Mouse (Mus musculus) testis, adult 2 months (tissue): ENCODE data around the gene Atat1.

Experiments
- CTCF ChIP-seq: fragments of 200-500 bp; IDR thresholded peaks from 2 replicates; pipeline ENCODE4 v1.5.1; 2012; ENCODE audit warnings: low read depth, mild to moderate bottlenecking, inconsistent platforms, low read length, moderate library complexity; ENCODE audit not compliant: control insufficient read depth, insufficient read depth, insufficient replicate concordance
- POLR2A ChIP-seq: fragments of 200-500 bp; IDR thresholded peaks from 2 replicates; pipeline ENCODE4 v1.6.1; 2012; ENCODE audit warnings: low read depth, mild to moderate bottlenecking, inconsistent platforms, low read length, moderate library complexity; ENCODE audit not compliant: control insufficient read depth

DNA sequence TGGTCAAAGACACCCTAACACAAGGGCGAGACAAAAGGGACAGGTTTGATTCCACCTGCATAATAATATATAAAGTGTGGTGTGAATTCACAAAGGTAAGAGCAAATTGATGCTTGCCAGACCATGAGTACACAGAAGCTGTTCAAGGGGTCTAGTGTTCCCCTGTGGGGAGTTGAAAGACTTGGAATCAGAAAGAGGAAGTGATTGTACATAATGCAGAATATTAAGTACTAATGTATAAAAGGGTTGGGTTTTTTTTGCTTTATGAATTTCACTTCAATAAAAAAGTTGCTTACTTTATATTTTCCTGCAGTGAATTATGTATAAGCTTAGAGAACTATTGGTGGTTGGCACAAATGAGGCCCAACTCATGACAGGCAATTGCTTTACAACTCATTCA lies 50.5 kb downstream of the Atat1 start:
- TF ChIP-seq POLR2A = no peak
- no peak for TF ChIP-seq CTCF
